Mouse (Mus musculus): Measurements from ENCODE around the gene Cdh3. TPM values are rescaled to one million over a fixed set of nuclear protein-coding genes. Genes with fewer than 3 reads are reported as not detected.

The Cdh3 gene
- polyA plus RNA-seq, 1 experiment from 2014 or later = 15.5 TPM

DNA sequence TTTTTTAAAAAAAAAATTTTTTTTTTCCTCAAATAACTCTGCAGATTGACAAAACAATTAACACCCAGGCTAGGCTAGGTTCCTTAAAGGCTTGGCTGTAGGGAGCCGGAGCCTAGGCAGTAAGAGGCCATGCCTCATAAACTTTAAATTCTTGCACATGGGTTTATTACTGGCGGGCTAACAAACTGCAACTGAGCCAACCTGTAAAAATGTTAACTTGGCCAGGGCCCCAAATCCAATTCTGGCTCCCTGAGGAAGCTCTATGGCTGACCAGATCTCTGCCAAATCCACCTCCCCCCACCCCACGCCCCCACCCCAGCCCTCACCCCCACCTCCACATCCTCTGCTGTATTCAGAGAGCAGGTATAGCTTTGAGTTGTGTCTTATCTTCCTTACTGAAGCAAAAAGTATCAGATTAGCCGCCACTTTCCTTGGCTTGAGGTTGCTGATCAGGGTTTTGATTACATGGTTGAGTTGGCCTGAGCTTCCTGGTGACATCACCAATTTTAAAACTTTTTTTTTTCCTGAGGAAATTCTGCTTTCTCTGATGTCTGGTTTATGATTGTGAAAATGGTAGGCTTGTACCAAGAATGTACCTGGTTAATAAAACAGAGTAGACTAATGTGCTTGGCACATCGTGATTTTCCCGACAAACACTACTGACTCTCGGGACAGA lies 1.9 kb downstream of the Cdh3 start:
- H3K4me3 ChIP-seq (ENCODE audit: low read depth, low read length) = peak overlapping the region; percentile 48
- no peak for ATAC-seq (ENCODE audit: insufficient read depth)
- peak; percentile 19 for DNase-seq
- H3K9ac ChIP-seq = peak overlapping the region; percentile 54
- H3K4me1 ChIP-seq (ENCODE audit: insufficient read depth) = peaks cover 23% of the 10 kb centered on the region
- 39% methylated on average over 7 of the region's 7 CpGs for WGBS
- H3K27ac ChIP-seq (ENCODE audit: low read depth) = no peak overlapping the region
- peaks cover 30% of the 10 kb centered on the region for H3K27me3 ChIP-seq (ENCODE audit: insufficient read depth, low read length)
- peak overlapping the region; percentile 67 for H3K4me2 ChIP-seq
- H3K9me3 ChIP-seq (ENCODE audit: low read depth, low read length) = no peaks in the 10 kb centered on the region
- 0 out of 2 replicates have a peak, but pooled peaks cover 8% of the 10 kb centered on the region for H3K36me3 ChIP-seq (ENCODE audit: insufficient read depth)
- TF ChIP-seq CTCF (IDR thresholded peaks at IDR 0.05; ENCODE audit: low read depth) = no peak

DNA sequence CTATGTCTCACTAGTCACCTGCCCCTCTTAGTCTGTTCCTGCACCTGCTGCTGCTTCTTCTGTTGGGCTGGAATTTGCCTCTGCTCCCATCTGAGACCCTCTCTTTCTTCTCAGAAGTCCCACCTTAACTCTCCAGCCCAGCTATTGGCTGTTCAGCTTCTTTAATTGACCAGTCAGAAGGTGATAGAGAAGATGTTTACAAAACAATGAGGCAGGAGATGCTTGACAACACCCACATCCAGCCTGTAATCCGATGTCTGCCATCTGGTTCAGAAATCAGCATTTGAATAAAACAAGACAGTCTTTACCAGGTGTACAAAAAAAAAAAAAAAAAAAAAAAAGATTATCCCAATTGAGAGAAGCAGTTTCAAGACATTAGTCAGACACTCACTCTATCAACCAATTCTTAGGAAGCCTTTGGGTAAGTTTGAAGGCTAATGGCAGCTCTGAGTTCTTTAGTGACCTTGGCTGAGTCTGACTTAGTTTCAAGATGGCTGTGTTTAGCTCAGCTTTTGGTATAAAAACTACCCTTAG lies 5.3 kb downstream of the Cdh3 start:
- Histone ChIP-seq H3K4me2 (no peak overlapping the region), H3K9ac (no peak overlapping the region), H3K36me3 (ENCODE audit: insufficient read depth) (0 out of 2 replicates have a peak, but pooled peaks cover 8% of the 10 kb centered on the region), H3K27me3 (ENCODE audit: insufficient read depth, low read length) (peaks cover 9% of the 10 kb centered on the region), H3K4me1 (ENCODE audit: insufficient read depth) (peaks cover 9% of the 10 kb centered on the region; the same call in 1 of the 2 replicates), H3K4me3 (ENCODE audit: low read depth, low read length) (no peak overlapping the region), H3K27ac (ENCODE audit: low read depth) (no peak overlapping the region), H3K9me3 (ENCODE audit: low read depth, low read length) (no peaks in the 10 kb centered on the region)
- DNase-seq = no peak
- no peak for TF ChIP-seq CTCF (IDR thresholded peaks at IDR 0.05; ENCODE audit: low read depth)
- 30% methylated on average over 1 of the region's 1 CpGs for whole genome bisulfite sequencing
- no peak for ATAC-seq (ENCODE audit: insufficient read depth)

DNA sequence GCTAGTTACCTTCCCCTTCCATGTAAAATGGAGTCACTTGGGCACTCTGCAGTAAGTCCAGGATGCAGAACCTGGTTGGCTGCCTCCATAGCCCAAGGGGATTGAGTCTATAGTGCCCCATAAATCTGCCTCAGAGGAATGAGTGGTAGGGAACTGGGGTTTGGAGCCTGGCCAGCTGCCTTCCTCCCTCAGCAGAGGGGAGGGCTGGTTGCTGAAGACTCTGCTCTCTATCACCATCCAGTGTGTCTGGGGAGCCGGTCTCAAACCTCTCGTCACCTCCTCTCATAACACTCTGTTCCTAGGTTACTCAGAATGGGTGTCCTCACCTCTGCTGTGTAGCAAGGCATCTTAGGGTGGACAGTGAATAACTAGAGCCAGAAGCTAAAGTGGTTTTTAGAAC lies 5.9 kb downstream of the Cdh3 start:
- 32% methylated on average over 2 of the region's 2 CpGs for WGBS
- Histone ChIP-seq H3K4me2 (no peak overlapping the region), H3K4me3 (ENCODE audit: low read depth, low read length) (no peak overlapping the region), H3K27ac (ENCODE audit: low read depth) (no peak overlapping the region), H3K36me3 (ENCODE audit: insufficient read depth) (0 out of 2 replicates have a peak, but pooled peaks cover 8% of the 10 kb centered on the region), H3K9ac (no peak overlapping the region), H3K4me1 (ENCODE audit: insufficient read depth) (peaks cover 9% of the 10 kb centered on the region; the same call in 1 of the 2 replicates), H3K27me3 (ENCODE audit: insufficient read depth, low read length) (peaks cover 3% of the 10 kb centered on the region), H3K9me3 (ENCODE audit: low read depth, low read length) (no peaks in the 10 kb centered on the region)
- no peak for TF ChIP-seq CTCF (IDR thresholded peaks at IDR 0.05; ENCODE audit: low read depth)
- DNase-seq (peak; percentile 58), ATAC-seq (ENCODE audit: insufficient read depth) (peak; percentile 35; the same call in 1 of the 2 replicates)

DNA sequence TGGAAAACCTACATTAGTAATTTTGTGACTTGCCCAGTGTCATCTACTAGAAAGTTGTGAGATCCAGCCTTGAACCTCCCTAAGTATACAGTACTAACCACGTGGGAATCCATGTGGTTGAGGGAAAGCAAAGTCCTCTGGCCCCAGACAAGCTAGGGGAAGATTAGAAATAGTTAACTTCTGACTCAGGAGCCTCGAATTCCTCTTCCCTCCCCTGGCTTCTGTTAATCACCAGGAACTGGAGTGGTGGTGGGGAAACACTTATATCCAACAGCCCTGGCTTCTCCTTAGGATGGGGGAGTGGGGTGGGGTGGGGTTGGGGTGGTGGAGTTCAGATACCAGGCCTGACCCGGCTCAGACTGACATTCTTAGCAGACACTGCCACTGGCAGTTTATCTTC lies 8.1 kb downstream of the Cdh3 start:
- H3K27me3 ChIP-seq (ENCODE audit: insufficient read depth, low read length) = no peaks in the 10 kb centered on the region
- 9% methylated on average over 3 of the region's 3 CpGs for WGBS
- H3K4me2 ChIP-seq = no peak overlapping the region
- no peak overlapping the region for H3K4me3 ChIP-seq (ENCODE audit: low read depth, low read length)
- H3K36me3 ChIP-seq (ENCODE audit: insufficient read depth) = 0 out of 2 replicates have a peak, but pooled peaks cover 8% of the 10 kb centered on the region
- H3K9ac ChIP-seq = no peak overlapping the region
- H3K27ac ChIP-seq (ENCODE audit: low read depth) = peak overlapping the region; percentile 54; the same call in 1 of the 2 replicates
- peak; percentile 33 for DNase-seq
- ATAC-seq (ENCODE audit: insufficient read depth) = no peak
- peaks cover 9% of the 10 kb centered on the region; the same call in 1 of the 2 replicates for H3K4me1 ChIP-seq (ENCODE audit: insufficient read depth)
- TF ChIP-seq CTCF (IDR thresholded peaks at IDR 0.05; ENCODE audit: low read depth) = no peak
- no peaks in the 10 kb centered on the region for H3K9me3 ChIP-seq (ENCODE audit: low read depth, low read length)

DNA sequence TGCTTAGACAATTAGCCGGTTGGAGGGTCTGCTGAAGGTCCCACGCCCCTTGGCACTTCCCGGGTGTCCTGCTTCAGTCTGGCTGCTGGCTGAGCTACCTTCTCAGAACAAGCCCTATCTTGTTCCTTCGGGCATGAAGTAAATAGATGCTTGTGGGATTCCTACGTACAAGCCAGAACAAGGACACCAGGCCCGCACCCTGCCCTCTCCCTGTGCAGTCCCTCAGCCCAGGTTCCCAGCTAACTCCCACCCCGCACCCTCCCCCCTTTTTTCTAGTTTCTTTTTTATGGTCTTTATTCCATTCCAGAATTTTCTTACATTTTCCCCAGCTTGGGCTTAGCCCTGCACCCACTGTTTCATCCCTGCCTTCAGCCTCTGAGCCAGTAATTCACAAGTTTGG lies 9.9 kb downstream of the Cdh3 start:
- 64% methylated on average over 7 of the region's 7 CpGs for WGBS
- H3K27ac ChIP-seq (ENCODE audit: low read depth) = no peak overlapping the region
- no peak overlapping the region for H3K9ac ChIP-seq

DNA sequence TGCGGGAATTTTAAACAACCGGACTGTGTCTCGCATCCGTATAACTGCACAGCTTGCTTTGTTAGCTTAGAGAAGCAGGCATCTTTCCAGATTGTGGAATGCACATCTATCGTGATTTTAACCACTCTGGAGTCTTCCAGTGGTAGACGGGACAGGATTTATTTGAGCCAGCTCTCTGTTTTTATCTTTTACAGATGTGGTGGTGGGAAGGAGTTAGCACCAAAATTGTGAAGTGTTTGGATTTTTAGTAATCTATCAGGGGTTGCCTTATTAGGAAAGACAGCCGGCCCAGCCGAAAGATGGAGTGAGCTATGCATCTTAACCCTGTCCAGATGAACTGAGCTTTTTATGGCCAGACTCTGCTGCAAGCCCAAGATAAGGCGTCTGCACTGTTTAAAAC lies 11.2 kb downstream of the Cdh3 start:
- H3K9ac ChIP-seq = no peak overlapping the region
- no peak for TF ChIP-seq CTCF (IDR thresholded peaks at IDR 0.05; ENCODE audit: low read depth)

More for the DNA sequence above, 9.9 kb downstream of the Cdh3 start:
- H3K4me1 ChIP-seq (ENCODE audit: insufficient read depth) = peaks cover 9% of the 10 kb centered on the region; the same call in 1 of the 2 replicates
- H3K27me3 ChIP-seq (ENCODE audit: insufficient read depth, low read length) = no peaks in the 10 kb centered on the region
- TF ChIP-seq CTCF (IDR thresholded peaks at IDR 0.05; ENCODE audit: low read depth) = no peak
- no peak overlapping the region for H3K4me3 ChIP-seq (ENCODE audit: low read depth, low read length)
- no peaks in the 10 kb centered on the region for H3K9me3 ChIP-seq (ENCODE audit: low read depth, low read length)
- no peaks in the 10 kb centered on the region for H3K36me3 ChIP-seq (ENCODE audit: insufficient read depth)
- H3K4me2 ChIP-seq = no peak overlapping the region
- ATAC-seq (ENCODE audit: insufficient read depth) = 0 out of 2 replicates have a peak, but pooled peaks have one; percentile 18
- DNase-seq = no peak

DNA sequence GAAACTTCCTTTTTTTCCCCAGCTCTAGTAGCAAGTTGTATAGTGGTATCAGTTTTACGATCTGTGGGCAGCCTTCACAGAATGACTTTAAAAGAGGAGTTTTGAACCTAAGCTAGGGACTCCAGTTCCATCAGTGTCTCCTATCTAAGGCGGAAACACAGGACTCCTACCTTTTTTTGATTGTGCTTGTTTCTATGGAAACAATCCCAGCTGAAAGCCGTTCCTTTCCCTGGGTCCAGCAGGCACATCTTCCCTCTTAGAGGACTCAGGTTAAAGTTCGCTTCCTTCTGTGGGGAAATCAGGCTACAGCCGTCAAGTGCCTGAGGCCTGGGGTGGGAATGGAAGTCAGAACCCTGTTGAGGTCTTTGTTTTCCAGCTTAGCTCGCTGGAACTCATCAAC lies 16.0 kb downstream of the Cdh3 start:
- WGBS = 60% methylated on average over 6 of the region's 6 CpGs
- ATAC-seq (ENCODE audit: insufficient read depth) (no peak), DNase-seq (no peak)
- Histone ChIP-seq H3K27me3 (ENCODE audit: insufficient read depth, low read length) (no peaks in the 10 kb centered on the region), H3K27ac (ENCODE audit: low read depth) (no peak overlapping the region), H3K4me3 (ENCODE audit: low read depth, low read length) (no peak overlapping the region), H3K4me2 (no peak overlapping the region), H3K9ac (no peak overlapping the region), H3K4me1 (ENCODE audit: insufficient read depth) (no peaks in the 10 kb centered on the region), H3K36me3 (ENCODE audit: insufficient read depth) (no peaks in the 10 kb centered on the region), H3K9me3 (ENCODE audit: low read depth, low read length) (no peaks in the 10 kb centered on the region)
- TF ChIP-seq CTCF (IDR thresholded peaks at IDR 0.05; ENCODE audit: low read depth) = no peak

More for the DNA sequence above, 11.2 kb downstream of the Cdh3 start:
- H3K27ac ChIP-seq (ENCODE audit: low read depth) = peak overlapping the region; percentile 33; the same call in 1 of the 2 replicates
- H3K4me1 ChIP-seq (ENCODE audit: insufficient read depth) = peaks cover 2% of the 10 kb centered on the region; the same call in 1 of the 2 replicates
- H3K36me3 ChIP-seq (ENCODE audit: insufficient read depth) = no peaks in the 10 kb centered on the region
- no peaks in the 10 kb centered on the region for H3K27me3 ChIP-seq (ENCODE audit: insufficient read depth, low read length)
- H3K9me3 ChIP-seq (ENCODE audit: low read depth, low read length) = no peaks in the 10 kb centered on the region
- 19% methylated on average over 9 of the region's 9 CpGs for WGBS
- DNase-seq (peak; percentile 72), ATAC-seq (ENCODE audit: insufficient read depth) (0 out of 2 replicates have a peak, but pooled peaks have one; percentile 50)
- no peak overlapping the region for H3K4me3 ChIP-seq (ENCODE audit: low read depth, low read length)
- H3K4me2 ChIP-seq = no peak overlapping the region

All from lung, embryonic 14.5 days (tissue).